Mouse (Mus musculus) MEL (cell line): ENCODE results near the gene Osgin1. TPM values are rescaled to one million over a fixed set of nuclear protein-coding genes. Genes with fewer than 3 reads are reported as not detected.

ENCODE experiments used
- DNase-seq: peaks from one replicate; pipeline ENCODE4 v3.0.0; 2011; ENCODE audit warnings: low read depth, low spot score
- H3K27ac ChIP-seq: 2 replicates; pipeline ENCODE4 v1.5.1; 2012; ENCODE audit warnings: low read depth, mild to moderate bottlenecking, control low read depth, low read length, moderate library complexity; ENCODE audit not compliant: control insufficient read depth
- H3K27me3 ChIP-seq, 2 experiments: fragments of 150-350 bp in 1 of 2; sonication (generic) in 1 of 2; 2 replicates each; pipeline ENCODE4 v1.6.1; 2012; ENCODE audit warnings: low read length in 2 of 2, mild to moderate bottlenecking in 2 of 2, improper control_type of control experiment in 1 of 2, moderate library complexity in 1 of 2; ENCODE audit not compliant: insufficient read depth in 2 of 2, control insufficient read depth in 1 of 2
- H3K36me3 ChIP-seq, 2 experiments: 2 replicates each; pipeline ENCODE4 v1.6.1; 2012 to 2014; ENCODE audit warnings: low read length in 2 of 2, improper control_type of control experiment in 1 of 2, inconsistent platforms in 1 of 2, mild to moderate bottlenecking in 1 of 2; ENCODE audit not compliant: insufficient read depth in 2 of 2, control insufficient read depth in 1 of 2
- H3K4me1 ChIP-seq, 2 experiments: fragments of 150-350 bp in 1 of 2; sonication (generic) in 1 of 2; 2 replicates each; pipeline ENCODE4 v1.6.1; 2012; ENCODE audit warnings: low read length in 2 of 2, improper control_type of control experiment in 1 of 2, mild to moderate bottlenecking in 1 of 2; ENCODE audit not compliant: insufficient read depth in 2 of 2, control insufficient read depth in 1 of 2
- H3K4me3 ChIP-seq, 2 experiments: fragments of 150-350 bp in 1 of 2; sonication (generic) in 1 of 2; 2 replicates each; pipeline ENCODE4 v1.5.1; 2012; ENCODE audit warnings: low read depth in 2 of 2, low read length in 2 of 2, mild to moderate bottlenecking in 2 of 2, moderate library complexity in 2 of 2, control low read depth in 1 of 2, improper control_type of control experiment in 1 of 2; ENCODE audit not compliant: control insufficient read depth in 1 of 2, insufficient read depth in 1 of 2
- H3K79me2 ChIP-seq: 2 replicates; pipeline ENCODE4 v1.6.1; 2012; ENCODE audit warnings: mild to moderate bottlenecking, low read length, moderate library complexity; ENCODE audit not compliant: control insufficient read depth, poor library complexity, insufficient read depth
- H3K9ac ChIP-seq: 2 replicates; pipeline ENCODE4 v1.6.1; 2012; ENCODE audit warnings: low read depth, mild to moderate bottlenecking, control low read depth, low read length, moderate library complexity; ENCODE audit not compliant: control insufficient read depth, poor library complexity, severe bottlenecking
- H3K9me3 ChIP-seq: fragments of 150-350 bp; sonication (generic); replicated peaks from 2 replicates; pipeline ENCODE4 v1.6.1; 2012; ENCODE audit warnings: mild to moderate bottlenecking, low read length, improper control_type of control experiment, moderate library complexity; ENCODE audit not compliant: insufficient read depth
- CHD1 ChIP-seq: IDR thresholded peaks from 2 replicates; pipeline ENCODE4 v1.6.1; 2012; ENCODE audit warnings: low read depth, mild to moderate bottlenecking, inconsistent platforms, low read length, improper control_type of control experiment
- E2F4 ChIP-seq: IDR thresholded peaks from 2 replicates; pipeline ENCODE4 v1.6.1; 2011; ENCODE audit warnings: low read depth, low read length, improper control_type of control experiment, borderline replicate concordance
- ELF1 ChIP-seq: IDR thresholded peaks from 2 replicates; pipeline ENCODE4 v1.6.1; 2014; ENCODE audit warnings: low read depth, mild to moderate bottlenecking, inconsistent platforms, low read length, improper control_type of control experiment, moderate library complexity
- EP300 ChIP-seq, 2 experiments: IDR thresholded peaks; 2 replicates each; pipeline ENCODE4 v1.6.1; 2011; ENCODE audit warnings: improper control_type of control experiment in 2 of 2, low read length in 2 of 2, low read depth in 1 of 2, mild to moderate bottlenecking in 1 of 2
- GABPA ChIP-seq: IDR thresholded peaks from 2 replicates; pipeline ENCODE4 v1.6.1; 2012; ENCODE audit warnings: low read depth, mild to moderate bottlenecking, inconsistent platforms, low read length, improper control_type of control experiment, moderate library complexity
- GATA1 ChIP-seq: IDR thresholded peaks from 2 replicates; pipeline ENCODE4 v1.6.1; 2011; ENCODE audit warnings: low read depth, low read length, improper control_type of control experiment
- HCFC1 ChIP-seq: IDR thresholded peaks from 2 replicates; pipeline ENCODE4 v1.6.1; 2012; ENCODE audit warnings: low read depth, mild to moderate bottlenecking, inconsistent platforms, low read length, improper control_type of control experiment, moderate library complexity
- JUND ChIP-seq: IDR thresholded peaks from 2 replicates; pipeline ENCODE4 v1.6.1; 2011; ENCODE audit warnings: low read depth, mild to moderate bottlenecking, improper control_type of control experiment, low read length
- KAT2A ChIP-seq: conservative IDR thresholded peaks from 2 replicates; pipeline ENCODE4 v1.6.1; 2012; ENCODE audit warnings: low read depth, low read length, improper control_type of control experiment, inconsistent platforms
- MAFK ChIP-seq: IDR thresholded peaks from 2 replicates; pipeline ENCODE4 v1.6.1; 2011; ENCODE audit warnings: low read depth, mild to moderate bottlenecking, low read length, improper control_type of control experiment, borderline replicate concordance
- MEF2A ChIP-seq: IDR thresholded peaks from 2 replicates; pipeline ENCODE4 v1.6.1; 2014; ENCODE audit warnings: low read depth, mild to moderate bottlenecking, inconsistent platforms, low read length, improper control_type of control experiment; ENCODE audit not compliant: poor library complexity, insufficient replicate concordance, severe bottlenecking; ENCODE audit errors: extremely low read depth
- MXI1 ChIP-seq: IDR thresholded peaks from 2 replicates; pipeline ENCODE4 v1.6.1; 2011; ENCODE audit warnings: mild to moderate bottlenecking, low read depth, low read length, improper control_type of control experiment
- MYB ChIP-seq: IDR thresholded peaks from 2 replicates; pipeline ENCODE4 v1.6.1; 2011; ENCODE audit warnings: mild to moderate bottlenecking, low read depth, low read length, improper control_type of control experiment
- MYC ChIP-seq: IDR thresholded peaks from 2 replicates; pipeline ENCODE4 v1.6.1; 2011; ENCODE audit warnings: low read depth, mild to moderate bottlenecking, low read length, improper control_type of control experiment, moderate library complexity
- NELFE ChIP-seq: IDR thresholded peaks from 2 replicates; pipeline ENCODE4 v1.6.1; 2011; ENCODE audit warnings: low read depth, low read length, improper control_type of control experiment
- NRF1 ChIP-seq: IDR thresholded peaks from 2 replicates; pipeline ENCODE4 v1.6.1; 2014; ENCODE audit warnings: low read depth, mild to moderate bottlenecking, inconsistent platforms, low read length, improper control_type of control experiment, moderate library complexity; ENCODE audit not compliant: poor library complexity, insufficient read depth, severe bottlenecking
- POLR2A ChIP-seq, 2 experiments: IDR thresholded peaks; 2 replicates each; pipeline ENCODE4 v1.6.1; 2011 to 2012; ENCODE audit warnings: low read length in 2 of 2, mild to moderate bottlenecking in 2 of 2, control low read depth in 1 of 2, improper control_type of control experiment in 1 of 2, low read depth in 1 of 2, moderate library complexity in 1 of 2; ENCODE audit not compliant: control insufficient read depth in 1 of 2, insufficient read depth in 1 of 2, poor library complexity in 1 of 2
- POLR2AphosphoS2 ChIP-seq: IDR thresholded peaks from 2 replicates; pipeline ENCODE4 v1.6.1; 2011; ENCODE audit warnings: low read length, improper control_type of control experiment
- RAD21 ChIP-seq: IDR thresholded peaks from 2 replicates; pipeline ENCODE4 v1.6.1; 2011; ENCODE audit warnings: mild to moderate bottlenecking, low read depth, low read length, improper control_type of control experiment
- RCOR1 ChIP-seq: IDR thresholded peaks from 2 replicates; pipeline ENCODE4 v1.6.1; 2012; ENCODE audit warnings: low read depth, mild to moderate bottlenecking, inconsistent platforms, low read length, improper control_type of control experiment
- SMC3 ChIP-seq: IDR thresholded peaks from 2 replicates; pipeline ENCODE4 v1.6.1; 2011; ENCODE audit warnings: low read depth, low read length, improper control_type of control experiment
- TBP ChIP-seq: IDR thresholded peaks from 2 replicates; pipeline ENCODE4 v1.8.0; 2011; ENCODE audit warnings: low read depth, low read length, improper control_type of control experiment
- USF1 ChIP-seq: IDR thresholded peaks from 2 replicates; pipeline ENCODE4 v1.6.1; 2014; ENCODE audit warnings: low read depth, mild to moderate bottlenecking, inconsistent platforms, low read length, improper control_type of control experiment, moderate library complexity
- ZKSCAN1 ChIP-seq: IDR thresholded peaks from 2 replicates; pipeline ENCODE4 v1.6.1; 2012; ENCODE audit warnings: low read depth, mild to moderate bottlenecking, inconsistent platforms, low read length, improper control_type of control experiment, moderate library complexity
- ZNF384 ChIP-seq: IDR thresholded peaks from 2 replicates; pipeline ENCODE4 v1.6.1; 2012; ENCODE audit warnings: low read depth, mild to moderate bottlenecking, inconsistent platforms, low read length, improper control_type of control experiment
- polyA plus RNA-seq, 2 experiments: library from polyadenylated mRNA; stranded (reverse) in 1 of 2; unstranded in 1 of 2; fragments of >175 nt in 1 of 2; fragments of >200 nt in 1 of 2; gene quantifications; 2 replicates each; pipeline versions ENCODE4 v1.2.1 to v1.2.4; 2012; ENCODE audit warnings: low replicate concordance in 2 of 2, low read depth in 1 of 2; ENCODE audit not compliant: insufficient read length in 2 of 2, insufficient read depth in 1 of 2, missing spikeins in 1 of 2
- total RNA-seq: library from RNA; depleted of rRNA; stranded (reverse); fragments of 300-350 nt; gene quantifications from 2 replicates; pipeline ENCODE4 v1.2.3, GENCODE M21; 2012

Osgin1 gene
- total and polyA plus RNA-seq, 3 experiments: 0.08 to 0.84 TPM; not detected in 1

DNA sequence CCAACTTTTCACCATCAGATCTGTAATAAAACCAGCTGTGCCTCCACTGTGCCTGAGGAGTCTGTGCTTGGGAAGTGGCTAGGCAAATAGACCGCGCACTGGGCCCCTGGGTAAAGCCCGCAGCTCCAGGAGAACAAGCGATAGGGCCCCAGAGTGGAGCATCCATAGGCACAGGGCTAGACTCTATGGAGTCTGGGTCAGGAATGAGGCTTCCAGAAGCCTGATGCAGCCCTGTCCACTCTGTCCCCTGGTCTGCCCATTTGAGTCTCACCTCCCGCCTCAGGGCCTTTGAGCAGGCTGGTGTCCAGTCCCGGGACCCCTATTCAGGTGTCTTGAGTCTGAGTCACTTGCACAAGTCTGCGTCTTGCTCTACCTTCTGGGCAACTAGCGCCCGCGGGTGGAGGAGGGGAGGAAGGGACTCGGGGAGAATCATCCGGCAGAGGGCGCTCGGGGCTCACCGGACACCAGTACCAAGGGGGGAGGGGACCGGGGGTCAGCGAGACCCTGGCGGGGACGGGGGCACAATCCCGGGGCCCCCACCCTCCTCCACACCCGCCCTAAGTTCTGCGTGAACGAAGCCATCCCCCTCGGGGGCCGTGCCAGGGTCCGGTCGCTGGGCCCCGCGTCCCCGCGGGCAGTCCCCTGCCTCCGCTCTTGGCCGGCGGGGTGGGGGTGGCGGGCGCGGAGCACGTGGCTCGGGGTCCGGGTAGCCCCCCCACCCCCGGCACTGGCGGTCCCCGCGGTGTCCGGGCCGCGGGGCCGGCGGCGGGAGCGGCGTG, 12.5 kb downstream of the Osgin1 start, which contains the start of gene Necab2:
TSS of gene Necab2 (plus strand) at position 509 of the 779 bp plus-strand sequence.
- H3K9me3 ChIP-seq: no peaks in the 10 kb centered on the region
- TF ChIP-seq HCFC1 (no peak), CHD1 (no peak), KAT2A (no peak), TBP (no peak), JUND (no peak), EP300 (IDR thresholded peaks at IDR 0.05; ENCODE audit: low read depth in 1 of 2, low read length in 2 of 2) (no peak), MAFK (no peak), SMC3 (no peak), NRF1 (no peak), MXI1 (no peak), NELFE (no peak), ZNF384 (no peak), POLR2AphosphoS2 (no peak)
- no peak within 1 kb of the TSS for H3K27ac ChIP-seq
- no peak for DNase-seq
- H3K36me3 ChIP-seq: no peaks in the 10 kb centered on the region
- no peaks in the 10 kb centered on the region for H3K79me2 ChIP-seq
- H3K4me1 ChIP-seq: no peaks in the 10 kb centered on the region
- no peaks in the 10 kb centered on the region for H3K27me3 ChIP-seq
- H3K4me3 ChIP-seq: no peak within 1 kb of the TSS
- no peak within 1 kb of the TSS for H3K9ac ChIP-seq

GRCm38 (mm10) chr8:119446990-119447780, 13.3 kb downstream of the Osgin1 start:
- no peaks in the 10 kb centered on the region for H3K4me1 ChIP-seq
- no peak for DNase-seq
- no peak overlapping the region for H3K4me3 ChIP-seq
- no peaks in the 10 kb centered on the region for H3K36me3 ChIP-seq
- H3K79me2 ChIP-seq: no peaks in the 10 kb centered on the region
- no peak overlapping the region for H3K9ac ChIP-seq
- no peaks in the 10 kb centered on the region for H3K27me3 ChIP-seq
- no peaks in the 10 kb centered on the region for H3K9me3 ChIP-seq
- H3K27ac ChIP-seq: no peak overlapping the region
- TF ChIP-seq RCOR1 (no peak), ZKSCAN1 (no peak), E2F4 (no peak), ELF1 (no peak), POLR2A (IDR thresholded peaks at IDR 0.05; ENCODE audit: control insufficient read depth in 1 of 2, insufficient read depth in 1 of 2, low read depth in 1 of 2, low read length in 2 of 2, poor library complexity in 1 of 2) (no peak), EP300 (IDR thresholded peaks at IDR 0.05; ENCODE audit: low read depth in 1 of 2, low read length in 2 of 2) (no peak), TBP (no peak), MYB (no peak), NELFE (no peak), USF1 (no peak), MEF2A (no peak), GABPA (no peak), MXI1 (no peak), RAD21 (no peak), GATA1 (no peak), NRF1 (no peak), MYC (no peak), MAFK (no peak), JUND (no peak)
